Mouse (Mus musculus): ENCODE measurements around the gene Arhgap19.

The Arhgap19 gene

GRCm38 (mm10) chr19:41759765-41760164, 42.1 kb downstream of the Arhgap19 start:
- Histone ChIP-seq H3K9me3 (ENCODE audit: low read length) (no peaks in the 10 kb centered on the region), H3K27me3 (ENCODE audit: insufficient read depth, low read length) (peaks cover 2% of the 10 kb centered on the region; the same call in 1 of the 2 replicates), H3K4me1 (replicated peaks; ENCODE audit: low read depth, low read length) (peaks cover 21% of the 10 kb centered on the region), H3K36me3 (ENCODE audit: insufficient read depth, low read length) (peaks cover 10% of the 10 kb centered on the region; the same call in 1 of the 2 replicates), H3K4me3 (replicated peaks; ENCODE audit: low read length) (no peak overlapping the region)
- TF ChIP-seq POU5F1 (IDR thresholded peaks at IDR 0.05; ENCODE audit: borderline replicate concordance, low read length) = no peak
- no peak for TF ChIP-seq NANOG (IDR thresholded peaks at IDR 0.05; ENCODE audit: borderline replicate concordance, low read length)
- TF ChIP-seq CTCF (conservative IDR thresholded peaks at IDR 0.05; ENCODE audit: low read length) = no peak

GRCm38 (mm10) chr19:41759270-41759669, 42.6 kb downstream of the Arhgap19 start:
- Histone ChIP-seq H3K4me1 (replicated peaks; ENCODE audit: low read depth, low read length) (peaks cover 19% of the 10 kb centered on the region), H3K9me3 (ENCODE audit: low read length) (no peaks in the 10 kb centered on the region), H3K27me3 (ENCODE audit: insufficient read depth, low read length) (peaks cover 2% of the 10 kb centered on the region; the same call in 1 of the 2 replicates), H3K36me3 (ENCODE audit: insufficient read depth, low read length) (peaks cover 9% of the 10 kb centered on the region; the same call in 1 of the 2 replicates), H3K4me3 (replicated peaks; ENCODE audit: low read length) (no peak overlapping the region)
- no peak for TF ChIP-seq NANOG (IDR thresholded peaks at IDR 0.05; ENCODE audit: borderline replicate concordance, low read length)
- TF ChIP-seq CTCF (conservative IDR thresholded peaks at IDR 0.05; ENCODE audit: low read length) = no peak
- no peak for TF ChIP-seq POU5F1 (IDR thresholded peaks at IDR 0.05; ENCODE audit: borderline replicate concordance, low read length)

GRCm38 (mm10) chr19:41754760-41755159, 47.1 kb downstream of the Arhgap19 start:
- Histone ChIP-seq H3K4me1 (replicated peaks; ENCODE audit: low read depth, low read length) (peaks cover 15% of the 10 kb centered on the region), H3K36me3 (ENCODE audit: insufficient read depth, low read length) (peaks cover 3% of the 10 kb centered on the region; the same call in 1 of the 2 replicates), H3K9me3 (ENCODE audit: low read length) (no peaks in the 10 kb centered on the region), H3K27me3 (ENCODE audit: insufficient read depth, low read length) (peaks cover 13% of the 10 kb centered on the region; the same call in 1 of the 2 replicates), H3K4me3 (replicated peaks; ENCODE audit: low read length) (no peak overlapping the region)
- no peak for TF ChIP-seq POU5F1 (IDR thresholded peaks at IDR 0.05; ENCODE audit: borderline replicate concordance, low read length)
- no peak for TF ChIP-seq NANOG (IDR thresholded peaks at IDR 0.05; ENCODE audit: borderline replicate concordance, low read length)
- TF ChIP-seq CTCF (conservative IDR thresholded peaks at IDR 0.05; ENCODE audit: low read length) = no peak

GRCm38 (mm10) chr19:41751906-41752305, 49.9 kb downstream of the Arhgap19 start:
- Histone ChIP-seq H3K4me3 (replicated peaks; ENCODE audit: low read length) (no peak overlapping the region), H3K36me3 (ENCODE audit: insufficient read depth, low read length) (no peaks in the 10 kb centered on the region), H3K9me3 (ENCODE audit: low read length) (peaks cover 5% of the 10 kb centered on the region; the same call in 1 of the 2 replicates), H3K4me1 (replicated peaks; ENCODE audit: low read depth, low read length) (peaks cover 15% of the 10 kb centered on the region), H3K27me3 (ENCODE audit: insufficient read depth, low read length) (peaks cover 18% of the 10 kb centered on the region; the same call in 1 of the 2 replicates)
- TF ChIP-seq CTCF (conservative IDR thresholded peaks at IDR 0.05; ENCODE audit: low read length) (no peak), POU5F1 (IDR thresholded peaks at IDR 0.05; ENCODE audit: borderline replicate concordance, low read length) (no peak), NANOG (IDR thresholded peaks at IDR 0.05; ENCODE audit: borderline replicate concordance, low read length) (no peak)

GRCm38 (mm10) chr19:41747436-41747835, 54.4 kb downstream of the Arhgap19 start:
- Histone ChIP-seq H3K27me3 (ENCODE audit: insufficient read depth, low read length) (peaks cover 59% of the 10 kb centered on the region), H3K4me3 (replicated peaks; ENCODE audit: low read length) (no peak overlapping the region), H3K4me1 (replicated peaks; ENCODE audit: low read depth, low read length) (peaks cover 19% of the 10 kb centered on the region), H3K36me3 (ENCODE audit: insufficient read depth, low read length) (no peaks in the 10 kb centered on the region), H3K9me3 (ENCODE audit: low read length) (peaks cover 5% of the 10 kb centered on the region)
- TF ChIP-seq CTCF (conservative IDR thresholded peaks at IDR 0.05; ENCODE audit: low read length) = no peak
- TF ChIP-seq POU5F1 (IDR thresholded peaks at IDR 0.05; ENCODE audit: borderline replicate concordance, low read length) = no peak
- no peak for TF ChIP-seq NANOG (IDR thresholded peaks at IDR 0.05; ENCODE audit: borderline replicate concordance, low read length)

- Histone ChIP-seq H3K4me1 (replicated peaks; ENCODE audit: low read depth, low read length) (peaks cover 16% of the 10 kb centered on the region), H3K4me3 (replicated peaks; ENCODE audit: low read length) (no peak overlapping the region), H3K36me3 (ENCODE audit: insufficient read depth, low read length) (no peaks in the 10 kb centered on the region), H3K27me3 (ENCODE audit: insufficient read depth, low read length) (peaks cover 65% of the 10 kb centered on the region), H3K9me3 (ENCODE audit: low read length) (peaks cover 5% of the 10 kb centered on the region)
- TF ChIP-seq CTCF (conservative IDR thresholded peaks at IDR 0.05; ENCODE audit: low read length) = no peak
- TF ChIP-seq POU5F1 (IDR thresholded peaks at IDR 0.05; ENCODE audit: borderline replicate concordance, low read length) = no peak
- no peak for TF ChIP-seq NANOG (IDR thresholded peaks at IDR 0.05; ENCODE audit: borderline replicate concordance, low read length)
Measured at GRCm38 (mm10) chr19:41745941-41746557, 55.8 kb downstream of the Arhgap19 start.

- TF ChIP-seq POU5F1 (IDR thresholded peaks at IDR 0.05; ENCODE audit: borderline replicate concordance, low read length) = no peak
- peaks cover 14% of the 10 kb centered on the region for H3K4me1 ChIP-seq (replicated peaks; ENCODE audit: low read depth, low read length)
- H3K9me3 ChIP-seq (ENCODE audit: low read length) = peaks cover 5% of the 10 kb centered on the region
- peak within 1 kb of the TSS; percentile 78 for H3K4me3 ChIP-seq (replicated peaks; ENCODE audit: low read length)
- peaks cover 89% of the 10 kb centered on the region for H3K27me3 ChIP-seq (ENCODE audit: insufficient read depth, low read length)
- no peaks in the 10 kb centered on the region for H3K36me3 ChIP-seq (ENCODE audit: insufficient read depth, low read length)
Measured at GRCm38 (mm10) chr19:41743396-41743795, 58.5 kb downstream of the Arhgap19 start, which contains the start of gene Slit1. TSS of gene Slit1 (minus strand) at chr19:41743665.

- Histone ChIP-seq H3K4me3 (replicated peaks; ENCODE audit: low read length) (no peak overlapping the region), H3K9me3 (ENCODE audit: low read length) (no peaks in the 10 kb centered on the region; the same call in 1 of the 2 replicates), H3K4me1 (replicated peaks; ENCODE audit: low read depth, low read length) (peaks cover 31% of the 10 kb centered on the region), H3K27me3 (ENCODE audit: insufficient read depth, low read length) (peaks cover 74% of the 10 kb centered on the region), H3K36me3 (ENCODE audit: insufficient read depth, low read length) (no peaks in the 10 kb centered on the region)
- TF ChIP-seq NANOG (IDR thresholded peaks at IDR 0.05; ENCODE audit: borderline replicate concordance, low read length) (no peak), CTCF (conservative IDR thresholded peaks at IDR 0.05; ENCODE audit: low read length) (no peak), POU5F1 (IDR thresholded peaks at IDR 0.05; ENCODE audit: borderline replicate concordance, low read length) (no peak)
Measured at GRCm38 (mm10) chr19:41738896-41739295, 63.0 kb downstream of the Arhgap19 start.
